Mouse (Mus musculus): ENCODE measurements at regions not wholly inside any gene's neighbourhood (a gene's known extent, or its start where the extent isn't known, plus 50 kb on each side); places are given as distances from the start of the nearest gene placed in this dataset.

GRCm38 (mm10) chr17:85844486-85844885 is 156.4 kb upstream of the Six2 start:
- TF ChIP-seq TAL1 (IDR thresholded peaks at IDR 0.05; ENCODE audit: low read length) = no peak
- no peak for TF ChIP-seq GATA1 (IDR thresholded peaks at IDR 0.05; ENCODE audit: low read length)

All from erythroblast, embryonic 14.5 days (primary cell).